Mouse (Mus musculus) gastrocnemius, postnatal 25 days (tissue): ENCODE measurements around the gene Prdm10. TPM values are rescaled to one million over a fixed set of nuclear protein-coding genes. Genes with fewer than 3 reads are reported as not detected.

Experiments
- DNase-seq: peaks from one replicate; pipeline ENCODE4 v3.0.0; 2022
- total RNA-seq, 2 experiments: library from RNA; stranded (reverse); gene quantifications; 1 replicate in 1 of 2; 2 replicates in 1 of 2; pipeline ENCODE4 v1.2.3; 2021

Gene Prdm10
- total RNA-seq, 2 experiments from 2014 or later = 3.0 to 3.7 TPM

DNA sequence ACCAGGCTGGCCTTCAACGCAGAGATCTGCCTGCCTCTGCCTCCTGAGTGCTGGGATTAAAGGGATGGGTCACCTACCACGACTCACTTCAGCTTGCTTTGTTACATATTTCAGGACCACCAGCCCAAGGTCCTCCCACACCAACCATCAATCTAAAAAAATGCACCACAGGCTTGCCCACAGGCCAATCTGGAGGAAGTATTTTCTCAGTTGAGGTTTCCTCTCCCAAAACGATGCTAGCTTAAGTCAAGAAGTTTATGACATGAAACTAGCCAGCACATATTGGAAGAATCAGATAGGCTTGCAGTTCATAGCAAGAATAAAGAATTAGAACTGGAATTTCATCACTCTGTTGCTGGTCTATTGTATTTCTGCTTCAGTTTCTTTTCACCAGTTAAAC, 24.0 kb downstream of the Prdm10 start:
- no peak for DNase-seq

DNA sequence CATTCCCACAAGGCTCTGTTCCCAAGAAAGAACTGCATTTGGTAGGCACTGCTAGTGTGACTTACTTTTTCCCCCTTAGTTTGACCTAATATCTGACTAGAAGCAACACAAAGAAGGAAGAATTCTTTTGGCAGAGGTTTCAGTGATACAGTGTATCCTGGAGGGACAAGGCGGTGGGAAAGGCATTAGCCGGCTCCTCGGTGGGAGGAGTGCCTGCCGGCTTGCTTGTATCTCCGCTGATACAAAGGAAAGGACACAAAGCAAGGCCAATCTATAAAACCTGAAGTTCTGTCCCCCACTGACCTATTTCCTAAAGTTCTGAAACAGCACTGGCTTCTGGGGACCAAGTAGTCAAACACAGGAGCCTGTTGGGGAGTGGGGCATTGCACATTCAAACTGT, 24.8 kb downstream of the Prdm10 start:
- no peak for DNase-seq

DNA sequence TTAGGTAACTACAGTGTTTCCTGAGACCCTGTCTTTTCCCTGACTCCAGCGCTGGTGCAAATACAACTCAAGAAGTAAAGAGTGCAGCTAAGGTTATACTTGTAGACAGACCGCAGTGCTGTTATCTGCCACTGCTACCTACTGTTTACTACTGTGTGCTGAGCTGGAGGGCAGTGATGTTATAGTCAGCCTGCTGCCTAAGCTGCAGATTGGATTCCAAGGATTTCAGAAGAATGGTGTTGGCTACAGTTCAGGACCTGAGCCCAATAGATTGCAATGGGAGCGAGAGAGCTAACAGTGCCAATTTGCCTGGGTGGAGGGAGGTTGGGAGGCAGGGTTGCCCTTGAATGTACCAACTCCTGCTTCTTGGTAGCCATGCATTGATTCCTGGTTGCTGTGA, 25.5 kb downstream of the Prdm10 start:
- DNase-seq = no peak

DNA sequence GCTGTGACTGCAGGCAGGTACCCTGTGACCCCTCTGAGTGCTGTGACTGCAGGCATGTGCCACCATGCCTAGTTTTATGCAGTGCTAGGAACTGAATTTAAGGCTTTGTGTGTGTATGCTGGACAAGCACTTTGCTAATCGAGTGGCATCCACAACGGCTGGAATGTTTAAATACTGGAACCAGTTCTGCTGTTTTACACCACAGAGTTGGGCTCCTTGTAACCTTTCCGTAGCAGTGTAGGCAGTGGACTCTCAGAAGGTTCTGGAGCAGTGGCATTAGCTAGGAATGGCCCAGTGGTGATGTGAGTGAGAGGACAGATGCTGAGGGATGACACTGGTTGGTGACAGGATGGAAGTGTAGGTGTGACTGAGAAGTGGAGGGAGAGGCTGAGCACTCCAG, 26.9 kb downstream of the Prdm10 start:
- DNase-seq = no peak

DNA sequence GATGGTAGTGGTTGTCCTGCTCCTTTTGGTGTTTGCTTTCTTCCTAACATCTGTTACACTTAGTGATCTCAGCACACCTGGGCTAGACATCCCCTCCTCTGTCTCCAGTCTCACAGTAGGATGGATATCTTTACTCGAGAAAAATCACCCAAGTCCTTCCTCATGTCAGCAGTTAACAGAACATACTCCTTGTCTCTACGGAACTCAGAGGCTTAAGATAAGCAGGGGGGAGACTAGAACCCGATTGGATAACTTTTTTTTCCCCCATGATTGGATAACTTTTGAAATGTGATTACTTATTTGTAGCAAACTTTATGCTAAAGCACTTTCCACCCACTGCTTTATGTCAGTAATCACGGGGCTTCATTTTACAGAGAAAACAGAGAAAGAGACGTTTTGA, 28.7 kb downstream of the Prdm10 start:
- DNase-seq = no peak

DNA sequence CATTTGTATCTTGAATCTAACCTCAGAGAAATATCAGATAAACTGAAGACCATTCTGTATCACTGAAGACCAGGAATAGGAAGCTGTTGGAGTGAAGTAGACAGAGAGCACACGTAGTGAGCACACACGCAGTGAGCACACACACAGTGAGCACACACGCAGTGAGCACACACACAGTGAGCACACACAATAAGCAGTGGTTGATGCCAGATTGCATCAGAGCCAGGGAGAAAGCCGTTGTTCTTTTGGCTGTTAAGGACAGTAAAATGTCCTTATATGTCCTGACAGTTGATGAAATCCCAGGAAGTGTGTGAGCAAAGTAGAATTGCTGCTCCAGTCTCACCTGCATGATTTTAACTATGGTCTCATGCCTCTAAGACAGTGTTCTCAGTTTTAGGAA, 30.3 kb downstream of the Prdm10 start:
- DNase-seq = no peak

DNA sequence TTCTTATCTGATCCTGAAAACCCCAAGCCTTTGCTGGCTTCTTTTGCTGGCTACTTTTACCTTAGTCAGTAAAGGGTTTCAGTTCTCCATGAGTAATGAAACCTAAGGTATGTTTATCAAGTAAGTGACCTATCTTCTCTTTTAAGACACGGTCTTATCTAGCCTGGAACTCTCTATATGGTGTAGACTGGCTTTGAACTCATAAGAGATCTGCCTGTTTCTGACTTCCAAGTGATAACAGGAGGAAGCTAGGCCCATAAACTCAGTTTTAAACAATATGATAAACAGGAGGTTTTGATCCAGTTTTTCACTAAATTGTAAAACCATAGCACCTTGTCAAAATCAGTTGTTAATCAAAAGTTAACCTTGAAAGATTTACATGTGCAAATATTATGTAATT, 33.5 kb downstream of the Prdm10 start:
- no peak for DNase-seq

DNA sequence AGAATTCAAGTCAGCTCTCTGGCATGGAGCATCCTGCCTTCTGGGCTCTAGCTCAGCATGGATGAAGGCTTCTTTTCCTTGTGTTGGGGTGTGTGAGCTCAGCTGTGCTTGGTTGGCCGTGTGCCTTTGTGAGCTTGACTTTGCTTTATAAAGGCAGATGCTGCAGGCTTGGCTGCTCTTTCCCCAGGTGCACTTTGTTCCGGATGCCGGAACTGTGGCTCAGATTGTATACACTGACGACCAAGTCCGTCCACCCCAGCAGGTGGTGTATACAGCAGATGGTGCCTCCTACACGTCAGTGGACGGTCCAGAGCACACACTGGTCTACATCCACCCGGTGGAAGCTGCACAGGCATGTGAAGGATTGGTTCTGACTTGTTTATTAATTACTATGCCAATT, 35.6 kb downstream of the Prdm10 start:
- DNase-seq = no peak

DNA sequence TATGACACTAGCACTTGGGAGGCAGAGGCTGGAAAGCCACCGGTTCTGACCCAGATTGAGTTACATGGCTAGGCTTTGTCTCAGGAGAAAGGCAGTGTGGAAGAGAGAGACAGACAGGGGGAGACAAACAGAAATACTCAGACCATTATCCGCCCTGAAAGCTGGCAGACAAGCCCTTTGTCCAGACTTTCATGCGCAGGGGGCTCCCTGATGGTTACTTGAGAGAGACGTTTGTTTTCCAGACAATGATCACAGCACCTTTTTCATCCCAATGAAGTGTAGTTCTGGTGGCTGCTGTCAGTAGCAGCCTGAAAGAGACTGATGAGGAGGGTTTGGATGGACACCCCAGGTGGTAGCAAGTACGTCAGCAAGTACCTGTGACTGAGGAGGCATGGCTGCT, 38.6 kb downstream of the Prdm10 start:
- no peak for DNase-seq

DNA sequence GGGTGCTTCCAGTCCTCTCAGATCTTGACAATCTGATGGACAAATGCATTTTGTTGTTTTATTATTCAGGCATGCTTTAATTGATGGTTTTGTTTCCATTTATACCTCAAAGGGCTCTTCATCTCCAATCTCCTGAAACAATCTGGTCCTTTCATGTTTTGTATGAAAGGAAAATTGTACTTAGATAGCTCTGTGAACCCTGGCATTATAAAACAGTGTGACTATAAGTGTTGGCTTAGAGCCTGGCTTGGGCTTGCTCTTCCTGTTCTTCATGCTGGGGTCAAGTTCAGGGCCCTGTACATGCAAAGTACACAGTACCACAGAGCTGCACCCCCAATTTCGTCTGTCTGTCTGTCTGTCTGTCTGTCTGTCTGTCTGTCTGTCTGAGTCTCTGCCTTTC, 40.4 kb downstream of the Prdm10 start:
- no peak for DNase-seq

DNA sequence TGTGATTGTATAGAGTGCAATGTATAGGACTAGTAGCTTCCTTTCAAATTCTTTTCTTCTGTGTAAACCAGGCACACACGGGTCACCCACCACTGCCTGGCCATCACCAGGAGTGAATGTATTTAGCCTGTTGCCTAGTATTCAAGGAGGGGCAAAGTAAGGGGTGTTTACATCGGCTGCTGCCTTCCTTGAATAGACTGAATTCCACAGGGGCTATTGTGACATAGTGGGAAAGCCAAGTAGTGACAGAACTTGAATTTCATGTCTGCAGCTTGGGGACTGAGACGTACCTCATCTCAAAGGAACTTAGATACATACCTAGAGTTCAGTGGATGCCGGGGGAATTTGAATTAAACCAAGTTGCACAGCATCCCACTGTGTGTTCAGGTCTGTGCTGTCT, 41.2 kb downstream of the Prdm10 start:
- no peak for DNase-seq

DNA sequence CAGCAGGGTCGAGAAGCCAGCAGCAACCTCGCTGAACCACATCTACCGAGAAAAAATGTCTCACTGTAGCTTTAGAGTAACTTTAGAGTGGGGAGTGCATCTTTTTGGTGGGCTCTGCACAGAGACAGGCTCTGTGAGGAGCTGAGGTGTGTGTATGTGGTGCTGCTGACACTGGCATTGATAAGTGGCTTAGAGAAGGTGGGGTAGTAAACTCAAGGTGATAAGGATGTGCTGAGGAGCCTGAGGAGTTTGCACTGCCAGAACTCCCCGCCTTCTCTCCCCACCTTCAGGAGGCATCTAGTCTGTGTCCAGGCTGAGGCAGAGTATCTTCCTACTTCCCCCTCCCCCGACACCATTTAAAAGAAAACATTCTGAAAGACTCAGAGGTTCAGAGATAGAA, 41.8 kb downstream of the Prdm10 start:
- DNase-seq = no peak

DNA sequence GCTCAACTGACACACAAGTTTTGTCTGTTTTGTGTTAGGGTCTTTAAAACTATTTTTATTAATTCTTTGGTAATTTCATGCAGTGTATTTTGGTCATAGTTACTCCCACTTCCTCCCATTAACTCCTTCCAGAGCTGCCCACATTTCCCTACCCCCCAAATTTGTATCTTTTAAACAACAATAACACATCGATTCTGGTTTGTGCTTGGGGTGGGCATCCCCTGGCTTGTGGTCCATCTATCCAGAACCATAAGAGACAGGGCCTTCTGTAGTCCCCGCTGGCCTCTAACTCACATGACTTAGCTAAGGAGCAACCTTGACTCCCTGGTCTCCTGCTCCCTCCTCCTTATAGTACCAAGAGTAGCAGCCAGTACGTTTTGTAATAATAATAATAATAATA, 50.5 kb downstream of the Prdm10 start:
- DNase-seq = no peak

DNA sequence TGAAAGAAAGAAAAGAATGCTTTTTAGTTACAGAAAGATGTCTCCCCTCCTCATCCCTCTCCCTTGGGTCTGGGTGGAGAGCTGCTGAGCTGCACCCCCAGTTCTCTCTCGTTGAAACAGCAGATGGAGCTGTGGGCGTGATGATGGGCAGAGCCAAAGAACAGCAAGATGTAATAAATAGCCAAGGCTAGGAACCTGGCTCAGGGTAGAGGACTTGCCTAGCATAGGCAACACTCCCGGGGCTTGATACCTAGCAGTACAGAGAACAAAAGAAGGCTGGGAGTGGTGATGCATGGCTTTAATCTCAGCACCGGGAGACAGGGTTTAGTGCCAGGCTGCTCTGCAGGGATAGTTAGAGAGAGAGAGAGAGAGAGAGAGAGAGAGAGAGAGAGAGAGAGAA, 50.9 kb downstream of the Prdm10 start:
- no peak for DNase-seq

DNA sequence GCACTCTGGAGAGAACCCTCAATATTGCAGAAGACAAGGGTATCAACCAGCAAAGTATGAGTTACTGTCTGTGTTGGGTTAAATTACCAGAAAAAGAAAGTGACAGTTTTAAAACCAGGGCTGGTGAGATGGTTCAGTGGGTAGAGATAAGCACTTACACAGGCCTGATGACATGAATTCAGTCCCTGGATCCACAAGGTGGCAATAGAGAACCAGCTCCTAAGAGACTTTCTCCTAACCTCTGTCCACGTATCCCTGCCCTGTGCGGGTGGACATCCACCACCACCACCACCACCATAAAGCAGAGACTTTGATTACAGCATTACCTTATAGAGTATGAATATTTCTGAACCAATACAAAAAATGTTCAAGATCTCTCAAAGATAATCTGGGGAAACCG, 51.6 kb downstream of the Prdm10 start:
- DNase-seq = no peak

DNA sequence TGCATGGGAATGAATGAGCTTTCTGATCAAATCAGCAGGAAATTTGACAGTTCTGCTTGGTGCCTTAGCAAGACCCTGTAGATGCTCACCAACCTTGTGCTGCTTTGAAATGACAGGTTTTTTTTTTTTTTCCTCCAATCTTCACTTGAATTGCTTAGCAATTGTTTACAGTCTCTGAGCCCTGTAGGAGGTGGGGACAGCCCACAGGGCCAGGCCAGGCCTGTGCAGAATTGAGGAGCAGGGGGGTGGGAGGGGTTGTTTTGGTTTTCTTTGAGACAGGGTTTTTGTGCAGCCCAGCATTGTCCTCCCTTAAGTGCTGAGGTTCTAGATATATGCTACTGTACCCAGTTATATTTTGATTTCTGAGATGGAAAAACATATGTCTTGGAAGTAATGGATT, 52.5 kb downstream of the Prdm10 start:
- no peak for DNase-seq

DNA sequence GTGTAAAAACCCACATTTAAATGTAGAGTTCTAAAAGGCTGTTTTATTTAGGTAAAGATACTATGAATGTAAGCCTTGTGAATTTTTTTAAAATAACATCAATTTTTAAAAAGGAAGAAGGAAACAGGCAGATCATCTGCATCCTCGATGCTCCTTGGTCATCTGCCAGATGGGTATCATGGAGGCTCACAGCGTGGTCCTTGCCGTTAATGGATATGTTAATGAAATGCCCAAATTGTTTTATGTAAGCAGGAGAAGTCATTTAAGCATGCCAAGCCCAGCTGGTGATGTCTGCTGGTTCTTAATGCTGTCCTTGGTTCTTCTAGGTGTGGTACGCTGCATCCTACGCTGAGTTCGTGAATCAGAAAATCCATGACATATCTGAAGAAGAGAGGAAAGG, 54.7 kb downstream of the Prdm10 start:
- DNase-seq = no peak

DNA sequence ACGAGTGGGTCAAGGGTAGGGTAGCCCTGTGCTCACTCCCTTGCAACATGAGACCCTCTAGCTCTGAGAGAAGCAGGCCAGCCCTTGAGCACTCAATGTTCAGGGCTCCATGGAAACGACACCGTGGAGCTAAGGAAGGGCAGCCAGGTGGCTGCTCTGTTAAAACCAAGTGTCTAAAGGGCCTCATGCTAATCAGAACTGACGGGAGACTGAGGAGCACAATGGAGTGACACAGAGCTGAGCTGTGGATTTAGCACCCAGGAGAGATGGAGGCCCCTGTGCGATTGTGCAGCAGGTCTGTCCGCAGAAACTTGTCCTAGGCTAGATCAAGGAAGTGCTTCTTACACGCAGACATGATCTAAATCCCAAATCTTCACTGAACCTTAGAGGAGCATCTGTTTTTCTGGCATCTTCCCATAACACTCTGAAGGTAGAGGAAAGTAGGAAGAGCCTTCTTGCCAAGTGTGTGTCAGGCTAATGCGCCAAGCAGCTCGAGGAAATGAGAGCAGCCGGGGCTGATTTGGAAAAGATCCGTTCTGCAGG, 64.0 kb downstream of the Prdm10 start:
- no peak for DNase-seq

DNA sequence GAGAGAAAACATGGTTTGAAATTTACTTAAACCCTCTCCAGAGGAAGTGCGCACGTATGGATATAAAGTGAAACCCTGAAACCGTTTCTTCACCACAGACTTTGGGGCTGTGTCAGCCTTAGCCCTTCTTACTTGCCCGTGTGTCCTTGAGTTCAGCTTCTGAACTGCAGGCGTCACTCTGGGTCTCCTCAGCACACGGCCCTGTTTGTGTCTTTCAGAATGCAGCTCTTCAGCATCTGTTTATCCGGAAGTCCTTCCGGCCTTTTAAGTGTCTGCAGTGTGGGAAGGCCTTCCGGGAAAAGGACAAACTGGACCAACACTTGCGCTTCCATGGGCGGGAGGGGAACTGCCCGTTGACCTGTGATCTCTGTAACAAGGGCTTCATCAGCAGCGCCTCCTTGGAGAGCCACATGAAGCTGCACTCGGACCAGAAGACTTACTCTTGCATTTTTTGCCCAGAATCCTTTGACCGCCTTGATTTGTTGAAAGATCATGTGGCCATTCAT, 66.3 kb downstream of the Prdm10 start:
- no peak for DNase-seq

DNA sequence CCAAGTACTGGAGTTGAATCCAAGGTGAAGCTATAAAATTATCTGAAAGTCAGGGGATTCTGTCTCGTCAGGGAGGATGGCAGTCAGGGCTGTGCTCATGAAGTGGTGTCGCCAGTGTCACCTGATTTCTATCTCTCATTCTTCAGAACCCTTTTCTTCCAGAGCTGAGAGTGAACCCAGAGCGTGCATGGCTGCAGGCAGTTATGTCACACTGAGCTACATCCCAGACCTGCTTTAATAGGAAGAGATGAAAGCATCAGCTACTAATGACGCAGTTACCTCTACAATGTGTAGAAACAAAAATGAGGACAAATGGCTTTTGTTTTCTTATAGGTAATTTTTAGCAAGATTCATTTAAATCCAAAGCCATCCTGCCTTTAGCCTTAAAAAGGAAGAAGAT, 68.1 kb downstream of the Prdm10 start:
- DNase-seq = no peak

DNA sequence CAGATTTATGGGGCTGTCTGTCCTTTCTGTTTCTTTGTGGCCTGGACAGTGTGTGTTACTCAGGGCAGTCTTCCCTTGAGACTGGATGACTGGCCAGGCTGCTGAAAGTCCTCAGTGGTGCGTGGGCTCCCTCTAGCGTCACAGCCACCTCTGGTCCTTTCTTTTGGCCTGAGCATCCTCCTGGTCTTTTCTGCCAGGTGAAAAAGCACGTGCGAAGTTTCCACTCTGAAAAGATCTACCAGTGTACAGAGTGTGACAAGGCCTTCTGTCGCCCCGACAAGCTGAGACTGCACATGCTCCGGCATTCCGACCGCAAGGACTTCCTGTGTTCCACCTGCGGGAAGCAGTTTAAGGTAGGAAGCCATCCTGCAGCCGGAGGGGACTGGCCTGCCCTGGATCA, 68.6 kb downstream of the Prdm10 start:
- DNase-seq = peak; percentile 42

DNA sequence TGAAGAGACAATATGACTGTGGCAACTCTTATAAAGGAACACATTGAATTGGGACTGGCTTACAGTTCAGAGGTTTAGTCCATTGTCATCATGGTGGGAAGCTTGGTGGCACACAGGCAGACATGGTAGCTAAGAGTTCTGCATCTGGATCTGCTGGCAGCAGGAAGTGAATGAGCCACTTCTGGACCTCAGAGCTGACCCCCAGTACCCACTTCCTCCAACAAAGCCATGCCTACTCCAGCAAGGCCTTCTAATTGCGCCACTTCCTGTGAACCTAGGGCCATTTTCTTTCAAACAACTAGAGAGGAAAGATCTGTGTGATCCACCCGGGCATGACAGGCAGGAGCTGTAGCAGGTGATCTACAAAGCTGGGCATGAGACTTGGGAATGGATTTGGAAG, 72.4 kb downstream of the Prdm10 start:
- no peak for DNase-seq

DNA sequence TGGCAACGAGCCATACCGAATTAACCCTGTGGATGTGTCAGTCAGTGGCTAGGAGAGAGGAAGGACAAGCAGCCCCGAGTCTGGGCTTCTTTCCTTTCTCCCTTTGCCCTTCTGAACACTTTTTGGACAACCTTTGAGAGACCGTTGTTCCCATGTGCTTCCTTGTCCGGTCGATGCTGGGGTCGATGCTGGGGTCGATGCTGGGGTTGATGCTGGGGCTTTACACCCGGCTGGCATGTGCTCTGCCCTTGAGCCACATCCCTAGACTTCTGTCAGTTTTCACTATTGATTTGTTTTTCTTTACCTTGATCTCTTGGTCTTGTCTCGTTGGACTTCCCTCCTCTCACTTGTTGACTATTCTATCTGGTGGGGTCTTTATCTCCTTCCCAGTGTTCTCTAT, 73.2 kb downstream of the Prdm10 start:
- DNase-seq = no peak

DNA sequence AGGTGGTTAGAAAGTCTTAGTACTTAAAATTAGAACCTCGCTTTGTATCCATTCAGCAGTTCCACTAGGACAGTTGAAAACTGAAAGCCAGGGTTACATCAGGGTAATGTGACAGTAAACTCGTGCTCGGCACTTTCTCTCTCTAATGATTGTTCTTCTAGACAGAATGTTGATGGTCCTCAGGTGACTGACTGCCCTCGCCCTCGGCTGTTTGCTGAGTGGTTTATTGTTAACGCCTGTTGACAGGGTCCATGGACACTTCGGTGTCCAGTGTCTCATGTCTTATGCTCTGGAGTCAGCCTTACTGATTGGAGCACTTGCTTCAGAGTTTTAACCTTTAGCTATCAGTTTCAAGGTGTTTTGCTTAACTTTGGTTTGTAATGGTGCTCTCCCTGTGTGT, 73.7 kb downstream of the Prdm10 start:
- DNase-seq = no peak
